Mouse (Mus musculus) brain, embryonic 18.5 days (tissue): ENCODE measurements around the gene Ajm1.
"Not testable (repeated sequence)": the region's sequence is repeated elsewhere in the genome, so short reads cannot be mapped to it uniquely, and the experiment has no call there.

Experiments
- DNase-seq: peaks from one replicate; pipeline ENCODE4 v3.0.0-alpha.2; 2012; ENCODE audit warnings: low read depth, low spot score

Ajm1 gene

DNA sequence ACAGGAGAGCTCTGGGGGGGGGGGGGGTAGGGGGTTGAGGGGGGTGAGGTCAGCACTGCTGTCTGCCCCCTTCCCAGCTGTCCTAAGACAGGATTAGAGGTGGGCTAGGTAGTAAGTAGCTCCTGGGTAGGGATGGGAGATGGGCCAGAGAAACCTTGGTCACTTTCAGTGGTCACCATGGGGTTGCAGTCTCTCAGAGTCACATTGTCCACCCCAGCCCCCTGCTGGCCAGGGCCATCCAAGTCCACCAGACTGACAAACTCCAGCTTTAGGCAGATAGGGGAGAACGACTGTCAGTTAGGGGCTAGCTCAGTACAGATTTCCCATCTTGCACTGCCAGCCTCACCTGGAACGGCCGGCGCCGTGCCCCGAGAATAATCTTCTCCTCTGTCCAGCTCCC, 15.0 kb downstream of the Ajm1 start:
- no peak for DNase-seq

DNA sequence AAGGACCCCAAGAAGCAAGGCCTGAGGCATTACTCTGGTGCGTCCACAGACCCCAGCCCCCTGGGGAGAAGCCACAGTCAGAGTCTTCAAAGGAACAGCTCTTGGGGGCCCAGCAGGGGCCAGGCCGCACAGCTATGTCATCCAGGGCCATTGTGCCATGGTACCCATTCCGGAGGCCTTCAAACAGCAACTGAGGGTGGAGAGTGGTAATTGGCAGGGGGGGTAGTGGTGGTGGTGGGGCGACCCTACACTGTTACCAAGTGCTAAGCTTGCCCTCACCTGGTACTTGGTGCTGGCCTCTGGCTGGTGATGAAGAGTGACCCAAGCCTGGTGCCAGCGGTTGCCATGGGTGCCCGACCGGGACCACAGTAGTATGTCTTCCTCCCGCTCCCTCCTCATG, 15.8 kb downstream of the Ajm1 start:
- DNase-seq, result no peak

DNA sequence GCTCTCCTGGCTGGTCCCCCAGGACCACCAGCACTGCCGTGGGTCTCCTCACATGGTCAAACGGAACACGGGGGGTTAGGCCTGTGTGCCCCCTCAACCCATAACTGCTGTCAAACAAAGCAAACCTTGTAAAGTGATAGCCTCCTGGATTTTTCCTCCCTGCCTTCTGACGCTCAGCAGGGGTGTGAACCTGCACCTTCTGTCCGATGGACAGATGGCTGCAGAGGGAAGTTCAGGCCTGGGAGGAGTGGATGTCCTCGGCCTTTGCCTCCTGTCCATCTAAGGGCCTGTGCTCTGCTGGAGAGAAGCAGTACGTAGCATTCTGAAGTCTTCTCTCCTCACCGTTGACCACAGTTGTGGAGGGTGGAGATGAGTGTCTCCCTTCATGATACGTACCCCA, 19.6 kb downstream of the Ajm1 start:
- no peak for DNase-seq

DNA sequence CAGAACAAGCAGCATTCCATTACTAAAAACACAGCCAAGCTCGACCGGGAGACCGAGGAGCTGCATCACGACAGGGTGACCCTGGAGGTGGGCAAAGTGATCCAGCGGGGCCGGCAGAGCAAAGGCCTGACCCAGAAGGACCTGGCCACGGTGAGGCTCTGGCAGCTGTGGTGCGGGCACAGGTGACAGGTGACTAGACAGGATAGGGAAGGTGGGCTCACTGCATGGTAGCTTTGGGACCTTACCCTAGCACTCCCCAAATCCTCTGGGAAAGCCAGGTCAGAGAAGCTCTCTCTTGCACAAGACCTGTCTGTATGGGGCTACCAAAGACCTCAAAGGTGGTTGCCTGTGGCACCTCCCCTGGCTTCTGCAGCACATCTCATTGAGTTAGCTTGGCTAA, 21.0 kb downstream of the Ajm1 start:
- no peak for DNase-seq

DNA sequence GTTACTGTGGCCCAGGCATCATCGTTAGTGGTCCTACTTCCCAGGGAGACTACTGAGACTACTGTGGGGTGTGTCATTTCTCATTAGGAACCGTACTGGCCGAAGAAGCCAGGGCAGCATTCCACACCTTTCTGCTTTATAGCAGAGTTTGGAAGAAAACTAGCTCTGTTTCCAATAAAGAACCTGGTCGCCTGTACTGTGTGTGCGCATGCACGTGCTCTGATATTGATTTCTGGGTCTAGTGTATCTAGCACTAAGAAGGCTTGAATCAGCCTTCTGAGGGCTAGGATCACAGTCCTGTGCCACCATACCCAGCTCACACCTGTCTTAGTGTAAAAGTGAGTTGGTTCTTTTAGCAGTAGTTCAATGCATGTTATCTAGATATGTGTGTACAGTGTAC, 22.8 kb downstream of the Ajm1 start:
- no peak for DNase-seq

DNA sequence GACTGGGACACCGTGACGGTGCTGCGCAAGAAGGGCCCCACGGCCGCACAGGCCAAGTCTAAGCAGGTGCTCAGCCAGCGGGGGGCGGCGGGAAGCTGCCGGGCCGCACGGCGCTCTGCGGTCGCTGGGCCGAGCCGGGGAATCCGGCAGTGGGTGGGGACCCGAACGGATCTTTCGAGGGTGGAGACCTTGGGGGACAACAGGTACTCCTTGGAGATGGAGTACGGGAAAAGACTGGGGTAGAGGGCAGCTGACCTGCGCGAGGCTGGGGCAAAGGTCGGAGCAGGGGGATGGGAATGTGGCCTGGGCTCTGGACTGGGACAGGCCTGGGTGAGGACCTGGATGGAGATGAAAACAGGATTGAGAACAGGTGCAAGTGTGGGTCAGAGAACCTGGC, 23.6 kb downstream of the Ajm1 start:
- DNase-seq, result no peak

DNA sequence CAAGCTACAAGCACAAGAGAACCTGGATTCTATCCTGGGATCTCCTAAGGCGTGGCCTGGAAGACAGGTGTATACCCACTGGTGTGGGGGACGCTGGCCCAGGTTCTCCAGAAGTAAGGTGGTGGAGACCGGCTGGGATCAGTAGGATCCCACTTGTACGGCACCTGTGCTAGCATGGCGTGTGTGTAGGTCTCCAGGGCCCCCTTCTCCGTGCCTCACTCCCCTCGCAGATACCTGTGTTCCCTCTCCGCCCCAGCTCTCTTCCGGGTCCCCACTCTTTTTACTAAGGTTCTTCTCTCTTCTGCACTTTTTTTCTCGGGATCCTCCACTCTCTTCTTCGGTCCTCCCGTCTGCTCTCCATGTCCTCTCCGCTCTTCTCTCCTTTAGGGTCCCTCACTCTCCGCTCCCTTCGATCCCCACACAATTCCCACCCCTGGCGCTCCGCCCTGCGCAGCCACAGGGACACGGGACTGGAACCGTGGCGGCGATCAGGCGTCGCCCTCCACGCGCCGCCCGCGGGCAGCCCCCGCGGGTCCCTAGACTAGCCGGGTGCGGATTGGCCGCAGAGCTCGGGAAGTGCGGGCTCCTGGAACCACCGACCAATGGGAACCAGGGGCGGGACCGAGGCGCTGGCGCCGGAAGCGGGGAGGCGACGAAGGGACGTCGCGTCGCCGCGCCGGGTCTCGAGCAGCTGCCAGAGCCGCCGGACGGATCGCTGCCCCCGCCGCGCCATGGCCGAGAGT, 24.2 kb downstream of the Ajm1 start, which contains the start of gene Edf1:
TSS of gene Edf1 (plus strand) at position 627 of the 743 bp plus-strand sequence.
- DNase-seq, result peak; percentile 86

DNA sequence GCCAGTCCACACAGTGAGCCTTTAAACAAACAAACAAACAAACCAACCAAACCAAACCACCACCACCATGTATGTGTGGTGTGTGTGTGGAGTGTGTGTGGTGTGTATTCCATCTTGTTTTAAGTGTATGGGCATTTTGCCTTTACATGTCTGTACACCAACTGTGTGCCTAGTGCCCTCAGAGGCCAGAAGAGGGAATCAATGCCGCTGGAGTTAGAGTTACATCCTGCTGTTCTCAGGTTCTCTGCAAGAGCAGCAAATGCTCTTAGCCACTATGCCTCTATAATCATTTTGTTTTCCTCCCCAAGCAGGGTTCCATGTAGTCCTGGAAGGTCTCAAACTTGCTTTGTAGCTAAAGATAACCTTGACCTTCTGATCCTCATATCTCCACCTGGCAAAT, 25.3 kb downstream of the Ajm1 start:
- no peak for DNase-seq

DNA sequence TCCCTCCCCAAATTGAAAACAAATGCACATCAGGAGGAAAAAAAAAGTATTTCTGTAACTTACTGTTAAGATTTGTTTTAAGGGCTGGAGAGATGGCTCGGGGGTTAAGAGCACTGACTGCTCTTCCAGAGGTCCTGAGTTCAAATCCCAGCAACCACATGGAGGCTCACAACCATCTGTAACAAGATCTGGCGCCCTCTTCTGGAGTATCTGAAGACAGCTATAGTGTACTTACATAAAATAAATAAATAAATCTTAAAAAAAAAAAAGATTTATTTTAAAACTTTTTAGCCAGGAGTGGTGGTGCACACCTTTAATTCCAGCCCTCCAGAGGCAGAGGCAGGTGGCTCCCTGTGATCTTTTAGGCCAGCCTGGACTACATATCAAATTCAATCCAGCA, 26.1 kb downstream of the Ajm1 start:
- not testable (repeated sequence) for DNase-seq

DNA sequence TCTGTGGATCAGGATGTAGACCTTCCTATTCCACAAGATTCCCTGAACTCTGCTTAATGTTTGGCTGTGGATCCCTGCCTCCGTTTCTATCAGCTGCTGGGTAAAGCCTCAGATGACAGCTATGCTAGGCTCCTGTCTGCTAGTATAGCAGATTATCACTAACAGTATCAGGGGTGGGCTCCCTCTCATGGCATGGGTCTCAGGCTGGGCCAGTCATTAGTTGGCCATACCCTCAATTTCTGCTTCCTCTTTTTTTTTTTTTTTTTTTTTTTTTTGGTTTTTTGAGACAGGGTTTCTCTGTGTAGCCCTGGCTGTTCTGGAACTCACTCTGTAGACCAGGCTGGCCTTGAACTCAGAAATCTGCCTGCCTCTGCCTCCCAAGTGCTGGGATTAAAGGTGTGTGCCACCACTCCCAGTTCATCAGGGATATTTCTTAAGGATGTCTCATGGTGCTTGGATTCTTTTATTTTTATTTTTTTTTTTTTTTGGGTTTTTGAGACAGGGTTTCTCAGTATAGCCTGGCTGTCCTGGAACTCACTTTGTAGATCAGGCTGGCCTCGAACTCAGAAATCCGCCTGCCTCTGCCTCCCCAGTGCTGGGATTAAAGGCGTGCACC, 28.3 kb downstream of the Ajm1 start:
- not testable (repeated sequence) for DNase-seq

DNA sequence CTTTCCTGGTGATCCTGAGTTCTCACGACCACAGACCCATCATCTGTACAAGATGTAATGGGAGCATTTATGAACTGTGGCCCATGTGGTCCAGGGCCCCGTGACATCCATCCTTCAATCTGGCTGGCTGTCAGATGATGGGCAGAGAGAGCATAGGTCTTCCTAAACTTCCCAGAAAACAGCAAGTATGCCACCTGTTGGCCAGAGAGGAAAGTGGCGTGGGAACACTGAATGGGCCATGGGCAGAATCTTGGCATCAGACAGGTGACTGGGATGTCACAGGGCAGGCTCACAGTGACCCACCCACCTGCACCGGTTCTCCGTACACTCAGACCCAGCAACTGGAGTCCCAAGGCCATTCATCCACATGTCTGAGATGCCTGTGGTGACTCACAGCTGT, 30.4 kb downstream of the Ajm1 start:
- no peak for DNase-seq

DNA sequence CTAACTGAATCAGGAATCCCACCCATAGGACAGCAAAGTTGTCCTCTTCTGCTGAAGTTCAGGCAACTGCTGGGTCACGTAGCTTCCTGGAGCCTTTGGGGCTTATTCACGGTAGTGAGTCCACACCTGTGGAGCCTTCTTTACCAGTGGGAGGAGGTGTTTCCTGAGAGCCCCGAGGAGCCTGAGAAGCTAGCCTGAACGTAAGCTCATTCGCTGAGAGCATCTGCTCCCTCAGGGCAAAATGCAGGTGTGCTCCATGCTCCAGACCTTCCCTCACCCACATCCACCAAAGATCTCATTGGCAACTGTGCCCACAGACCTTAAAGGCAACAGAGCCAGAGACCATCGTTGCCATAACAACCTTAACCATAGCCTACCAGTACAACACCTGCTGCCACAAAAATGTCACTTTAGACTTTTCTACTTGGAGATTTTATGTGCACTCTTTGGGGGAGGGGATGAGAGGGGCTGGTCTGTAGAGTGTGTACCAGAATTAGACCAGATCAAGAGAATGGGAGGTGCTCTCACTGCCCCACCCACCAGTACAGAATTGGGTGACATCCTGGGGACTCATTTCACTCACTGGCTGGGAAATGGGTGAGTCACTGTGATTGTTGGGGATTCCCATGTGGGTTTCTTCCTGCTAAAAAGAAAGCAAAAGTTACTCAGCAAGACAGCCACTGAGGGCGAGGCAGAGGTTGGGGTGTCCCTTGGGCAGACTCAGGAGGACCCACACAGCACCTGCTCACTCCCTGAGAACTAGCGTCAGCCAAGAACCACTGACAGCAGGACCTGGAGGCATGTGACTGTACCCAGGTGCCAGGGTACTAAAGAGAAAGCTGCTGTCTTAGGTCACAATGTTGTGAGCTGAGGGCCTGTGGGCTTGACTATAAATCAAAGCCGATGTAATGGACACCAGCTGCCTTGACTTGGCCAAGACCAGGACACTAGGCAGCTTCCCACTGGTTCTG, 32.3 kb downstream of the Ajm1 start:
- DNase-seq, result no peak

DNA sequence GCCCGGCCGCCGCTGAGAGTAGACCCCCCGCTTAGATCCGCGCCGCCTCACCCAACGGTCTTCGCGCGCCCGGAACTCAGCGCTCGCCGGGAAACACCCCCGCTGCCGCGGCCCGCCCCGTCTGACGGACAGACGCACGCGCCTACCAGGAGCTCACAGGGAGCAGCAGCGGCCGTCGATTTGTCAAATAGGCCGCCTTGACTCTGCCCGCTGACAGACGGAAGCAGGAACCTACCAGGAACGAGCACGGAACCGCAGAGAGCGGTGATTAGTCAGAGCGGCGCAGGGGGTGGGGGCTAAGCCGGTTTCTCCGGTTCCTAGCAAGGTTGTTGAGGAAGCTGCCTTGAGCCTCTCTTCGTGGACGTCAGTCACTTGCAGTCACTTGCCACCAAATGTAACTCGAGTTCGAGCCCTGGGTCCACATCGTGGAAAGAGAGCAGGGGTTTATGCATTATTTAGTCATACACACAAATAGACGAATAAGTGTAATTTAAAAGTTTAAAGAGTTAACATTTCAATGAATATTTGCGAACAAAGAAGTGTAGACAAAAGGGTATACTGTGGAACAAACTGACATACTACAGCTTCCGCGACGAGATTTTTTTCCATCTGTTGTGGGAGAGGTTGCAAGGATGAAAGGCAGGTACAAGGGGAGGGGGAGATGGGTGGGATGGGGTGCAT, 34.6 kb downstream of the Ajm1 start, which contains the start of gene Traf2:
TSS of gene Traf2 (minus strand) at position 130 of the 681 bp plus-strand sequence.
- DNase-seq, result peak; percentile 96

DNA sequence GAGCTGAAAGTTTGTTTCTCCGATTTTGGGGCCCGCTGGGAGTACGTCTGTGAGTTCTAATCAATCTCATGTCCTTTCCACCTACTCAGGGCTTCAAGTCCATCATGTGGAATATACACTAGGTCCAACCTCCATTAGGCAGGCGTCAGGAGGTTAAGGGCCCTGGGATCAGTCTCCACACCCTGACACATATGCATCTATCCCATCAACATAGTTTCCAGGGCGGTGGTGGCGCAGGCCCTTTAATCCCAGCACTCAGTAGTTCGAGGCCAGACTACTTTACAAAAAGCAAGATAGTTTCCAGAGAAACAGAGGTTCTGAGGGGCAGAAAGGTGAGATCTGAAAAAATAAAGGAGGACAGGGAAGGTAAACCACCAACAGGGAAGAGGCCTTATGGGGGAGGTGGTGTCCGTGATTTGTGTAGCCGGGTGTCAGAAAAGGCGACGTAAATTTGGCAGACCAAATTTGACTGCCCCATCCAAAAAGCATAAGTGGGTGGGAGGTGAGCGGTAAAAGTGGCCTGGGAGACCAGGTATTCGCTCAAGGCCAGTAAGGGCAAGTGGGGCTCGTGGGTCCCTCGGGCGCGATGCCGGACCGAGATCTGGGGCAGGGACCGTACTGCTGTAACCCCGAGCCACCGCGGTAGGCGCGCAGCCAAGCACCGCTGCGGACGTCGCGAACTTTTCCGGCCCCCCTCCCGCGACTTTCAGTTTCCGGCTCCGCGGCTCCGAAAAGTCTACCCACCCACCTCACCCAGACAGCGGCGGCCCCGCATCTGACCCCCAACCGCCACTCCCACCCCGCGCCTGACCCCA, 35.4 kb downstream of the Ajm1 start:
- DNase-seq, result no peak

DNA sequence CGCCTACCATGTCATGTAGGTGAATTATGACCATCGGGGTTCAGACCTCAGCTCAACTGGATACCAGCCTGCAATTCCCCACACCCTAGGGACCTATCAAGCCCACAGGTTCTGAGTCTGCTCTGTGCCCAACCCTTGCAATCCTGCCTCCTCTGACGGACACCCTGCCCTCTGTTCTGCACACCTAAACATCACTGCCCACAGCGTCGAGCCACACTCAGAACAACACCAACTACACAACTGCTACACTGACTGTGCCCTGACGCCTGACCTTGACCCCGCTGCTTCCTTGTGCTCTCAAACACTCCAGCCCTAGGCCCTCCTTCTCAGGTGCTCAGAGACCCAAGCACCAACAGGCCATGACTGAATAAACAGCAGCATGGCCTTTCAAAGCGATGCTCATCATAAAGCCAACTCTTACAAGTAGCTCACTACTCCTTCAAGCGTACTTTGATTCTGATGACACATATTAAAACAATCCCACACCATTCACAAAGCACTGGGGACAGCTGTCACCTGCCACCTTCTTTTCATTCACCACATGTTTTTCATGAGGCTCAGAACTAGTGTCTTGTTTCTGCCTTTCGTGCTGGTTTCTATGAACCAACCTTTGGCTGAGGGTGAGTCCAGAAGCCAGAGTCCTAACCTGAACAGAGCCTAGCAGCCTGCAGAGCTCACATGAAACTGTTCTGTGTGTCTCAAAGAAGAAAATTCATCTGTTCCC, 39.8 kb downstream of the Ajm1 start:
- no peak for DNase-seq

DNA sequence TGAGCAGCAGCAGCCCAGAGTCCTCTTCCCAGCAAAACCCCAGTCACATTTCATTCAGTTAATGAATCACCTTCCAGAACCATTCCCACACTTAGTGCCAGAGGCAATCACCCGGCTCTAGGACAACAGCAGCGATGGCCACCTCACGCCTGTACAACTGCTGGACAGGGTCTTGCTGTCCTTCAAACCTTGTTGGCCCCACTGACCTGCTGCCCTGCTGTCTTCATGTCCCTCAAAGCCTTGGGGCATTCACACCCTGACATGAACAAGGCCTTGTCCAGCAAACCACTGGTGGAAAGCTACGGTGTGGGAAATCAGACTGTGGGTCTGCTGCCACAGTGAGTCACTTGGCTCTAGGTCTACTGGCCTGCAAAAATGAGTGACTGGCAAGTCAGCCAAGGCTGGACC, 41.0 kb downstream of the Ajm1 start:
- no peak for DNase-seq

DNA sequence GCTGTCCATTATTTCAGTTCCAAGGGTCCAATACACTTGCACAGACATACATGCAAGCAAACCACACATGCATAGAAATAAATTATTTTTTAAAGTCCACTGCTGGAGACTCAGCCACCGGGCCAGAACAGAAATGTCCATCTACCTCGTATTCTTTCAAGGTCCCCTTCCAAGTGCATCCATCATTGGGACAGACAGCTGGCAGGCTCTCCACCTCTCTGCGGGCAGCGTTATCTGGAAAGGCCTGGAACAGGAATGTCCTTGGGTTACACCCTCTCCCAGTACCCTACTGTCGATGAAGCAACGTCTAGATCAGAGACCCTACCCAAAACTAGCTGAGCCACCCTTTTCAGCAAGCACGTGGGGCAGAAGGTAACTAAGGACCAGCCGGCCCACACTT, 45.0 kb downstream of the Ajm1 start:
- no peak for DNase-seq

DNA sequence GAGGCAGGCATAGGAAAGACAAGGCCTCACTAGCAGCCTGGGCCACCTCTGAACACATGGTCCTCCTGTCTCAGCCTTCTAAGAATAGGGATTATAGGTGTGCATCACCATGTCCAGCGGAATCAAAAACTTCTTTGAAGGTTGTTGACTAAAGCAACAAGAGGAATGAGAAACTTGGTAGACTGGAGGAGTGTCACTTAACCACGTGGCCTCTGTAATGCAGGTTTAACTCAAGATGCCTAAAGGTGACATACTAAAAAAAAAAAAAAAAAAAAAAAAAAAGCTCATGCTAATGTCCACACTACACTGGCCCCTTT, 46.7 kb downstream of the Ajm1 start:
- no peak for DNase-seq

DNA sequence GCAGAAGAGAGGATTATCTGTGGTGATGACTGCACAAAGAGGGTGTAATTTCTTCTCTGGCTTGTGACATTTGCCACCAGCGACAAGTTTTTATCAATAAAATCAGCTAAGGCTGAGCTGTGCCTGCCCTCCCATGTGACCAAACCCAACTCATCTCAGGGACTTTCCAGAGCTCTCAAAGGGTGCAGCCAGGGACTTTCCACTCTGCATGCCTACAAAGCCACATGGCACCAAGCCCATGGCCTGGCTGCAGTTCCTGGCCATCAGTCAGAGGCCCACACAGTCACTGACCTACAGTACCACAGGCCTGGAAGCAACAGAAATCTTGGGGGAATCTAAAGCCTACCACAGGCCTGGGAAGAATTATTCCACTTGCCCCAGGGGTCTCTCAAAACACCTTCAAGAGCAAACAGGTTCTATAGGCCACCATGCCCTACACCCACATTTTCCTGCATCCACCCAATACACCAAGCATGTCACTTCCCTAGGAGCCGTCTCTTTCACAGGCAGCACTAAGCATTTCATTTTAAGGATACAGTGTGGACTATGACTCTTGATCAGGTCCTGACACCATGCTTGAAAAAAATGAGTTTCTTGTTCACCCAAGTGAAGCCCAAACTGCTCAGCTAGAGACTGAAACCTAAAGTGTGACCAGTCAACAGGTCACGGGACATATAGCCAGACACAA, 47.2 kb downstream of the Ajm1 start:
- no peak for DNase-seq

DNA sequence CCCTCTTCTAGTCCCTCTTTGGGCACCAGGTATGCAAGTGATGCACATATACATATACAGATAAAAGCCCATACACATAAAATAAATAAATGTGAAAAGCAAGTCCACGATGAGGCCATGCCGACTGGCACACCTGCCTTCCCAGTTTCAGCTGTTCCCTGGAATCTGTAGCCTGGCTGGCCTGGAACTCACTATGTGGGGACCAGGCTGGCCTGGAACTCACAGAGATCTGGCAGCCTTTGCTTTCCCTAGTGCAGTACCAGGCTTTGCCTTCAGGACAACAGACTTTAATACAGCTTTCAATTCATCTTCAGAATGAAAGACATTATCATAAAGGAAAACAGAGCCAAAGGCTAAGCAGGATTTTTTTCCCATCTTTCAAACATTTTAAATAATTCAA, 47.9 kb downstream of the Ajm1 start:
- DNase-seq, result no peak
